Mouse (Mus musculus): ENCODE results near the gene Larp4. TPM values are rescaled to one million over a fixed set of nuclear protein-coding genes. Genes with fewer than 3 reads are reported as not detected.
"Not testable (repeated sequence)": the region's sequence is repeated elsewhere in the genome, so short reads cannot be mapped to it uniquely, and the experiment has no call there.

The Larp4 gene
- polyA plus RNA-seq, 1 experiment from 2014 or later, result 36.0 TPM

GRCm38 (mm10) chr15:99974476-99975220 lies 4.8 kb downstream of the Larp4 start:
- TF ChIP-seq CTCF (IDR thresholded peaks at IDR 0.05; ENCODE audit: low read depth), result no peak
- H3K9me3 ChIP-seq (replicated peaks; ENCODE audit: low read length), result no peaks in the 10 kb centered on the region
- no peak for DNase-seq (ENCODE audit: low spot score)
- no peak overlapping the region for H3K9ac ChIP-seq (ENCODE audit: low read depth, low read length)
- no peak for ATAC-seq (replicated peaks; ENCODE audit: low FRiP score, low read depth)
- 70% methylated on average over 2 of the region's 2 CpGs for WGBS
- H3K36me3 ChIP-seq (ENCODE audit: insufficient read depth, low read length), result no peaks in the 10 kb centered on the region
- H3K4me1 ChIP-seq (replicated peaks; ENCODE audit: insufficient read depth, low read length), result no peaks in the 10 kb centered on the region
- H3K27ac ChIP-seq, result no peak overlapping the region
- no peak overlapping the region for H3K4me3 ChIP-seq (replicated peaks; ENCODE audit: low read depth, low read length)
- H3K27me3 ChIP-seq (ENCODE audit: insufficient read depth, low read length), result no peaks in the 10 kb centered on the region
- H3K4me2 ChIP-seq (ENCODE audit: low read length), result 0 out of 2 replicates have a peak overlapping the region, but pooled peaks have one; percentile 61

DNA sequence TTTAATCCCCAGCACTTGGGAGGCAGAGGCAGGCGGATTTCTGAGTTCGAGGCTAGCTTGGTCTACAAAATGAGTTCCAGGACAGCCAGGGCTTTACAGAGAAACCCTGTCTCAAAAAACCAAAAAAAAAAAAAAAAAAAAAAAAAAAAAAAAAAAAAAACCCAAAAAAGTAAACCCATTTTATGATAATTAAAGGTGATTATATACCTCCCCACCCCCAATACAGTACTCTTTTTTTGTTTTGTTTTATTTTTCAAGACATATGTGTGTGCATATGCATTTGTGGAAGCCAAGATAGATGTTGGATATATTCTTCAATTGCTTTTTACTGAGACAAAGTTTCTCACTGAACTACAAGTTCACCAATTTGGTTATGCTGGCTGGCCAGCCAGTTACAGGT lies 6.3 kb downstream of the Larp4 start:
- not testable (repeated sequence) for DNase-seq (ENCODE audit: low spot score); H3K4me1 ChIP-seq (replicated peaks; ENCODE audit: insufficient read depth, low read length); H3K4me2 ChIP-seq (ENCODE audit: low read length); H3K9ac ChIP-seq (ENCODE audit: low read depth, low read length); ATAC-seq (replicated peaks; ENCODE audit: low FRiP score, low read depth); H3K9me3 ChIP-seq (replicated peaks; ENCODE audit: low read length); H3K36me3 ChIP-seq (ENCODE audit: insufficient read depth, low read length); H3K27me3 ChIP-seq (ENCODE audit: insufficient read depth, low read length); H3K27ac ChIP-seq; H3K4me3 ChIP-seq (replicated peaks; ENCODE audit: low read depth, low read length)
- WGBS, result 79% methylated on average over 2 of the region's 2 CpGs

- Histone ChIP-seq H3K9ac (ENCODE audit: low read depth, low read length) (no peak overlapping the region), H3K4me2 (ENCODE audit: low read length) (no peak overlapping the region), H3K27me3 (ENCODE audit: insufficient read depth, low read length) (no peaks in the 10 kb centered on the region), H3K9me3 (replicated peaks; ENCODE audit: low read length) (no peaks in the 10 kb centered on the region), H3K4me3 (replicated peaks; ENCODE audit: low read depth, low read length) (no peak overlapping the region), H3K36me3 (ENCODE audit: insufficient read depth, low read length) (no peaks in the 10 kb centered on the region), H3K27ac (no peak overlapping the region), H3K4me1 (replicated peaks; ENCODE audit: insufficient read depth, low read length) (no peaks in the 10 kb centered on the region)
- no peak for DNase-seq (ENCODE audit: low spot score)
- TF ChIP-seq CTCF (IDR thresholded peaks at IDR 0.05; ENCODE audit: low read depth), result no peak
- ATAC-seq (replicated peaks; ENCODE audit: low FRiP score, low read depth), result no peak
- 76% methylated on average over 1 of the region's 1 CpGs for WGBS
Measured at GRCm38 (mm10) chr15:99979266-99979665, 9.4 kb downstream of the Larp4 start.

DNA sequence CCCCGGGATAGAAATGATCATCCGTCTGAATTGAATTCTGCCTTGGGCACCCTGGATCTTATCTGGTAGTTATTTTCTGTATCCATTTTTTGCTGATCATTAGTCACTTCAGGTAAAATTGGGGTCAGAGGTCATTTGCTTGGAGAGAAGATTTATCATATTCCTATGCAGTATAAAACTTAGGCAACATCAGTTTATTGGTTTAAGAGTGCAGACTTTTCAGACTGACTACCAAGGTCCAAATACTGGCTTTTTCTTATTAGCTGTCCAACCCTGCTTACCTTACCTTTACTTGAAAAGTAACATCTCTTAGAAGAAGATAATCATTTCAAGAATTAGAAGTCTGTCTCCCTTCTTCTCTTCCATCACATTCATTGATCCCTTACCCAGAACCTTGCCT lies 9.8 kb downstream of the Larp4 start:
- no peak overlapping the region for H3K4me2 ChIP-seq (ENCODE audit: low read length)
- 72% methylated on average over 2 of the region's 2 CpGs for WGBS
- no peaks in the 10 kb centered on the region for H3K9me3 ChIP-seq (replicated peaks; ENCODE audit: low read length)
- no peak overlapping the region for H3K9ac ChIP-seq (ENCODE audit: low read depth, low read length)
- DNase-seq (ENCODE audit: low spot score) (no peak), ATAC-seq (replicated peaks; ENCODE audit: low FRiP score, low read depth) (no peak)
- no peak overlapping the region for H3K27ac ChIP-seq
- no peaks in the 10 kb centered on the region for H3K4me1 ChIP-seq (replicated peaks; ENCODE audit: insufficient read depth, low read length)
- H3K36me3 ChIP-seq (ENCODE audit: insufficient read depth, low read length), result no peaks in the 10 kb centered on the region
- TF ChIP-seq CTCF (IDR thresholded peaks at IDR 0.05; ENCODE audit: low read depth), result no peak
- H3K4me3 ChIP-seq (replicated peaks; ENCODE audit: low read depth, low read length), result no peak overlapping the region
- H3K27me3 ChIP-seq (ENCODE audit: insufficient read depth, low read length), result no peaks in the 10 kb centered on the region

GRCm38 (mm10) chr15:99993100-99993499 lies 23.2 kb downstream of the Larp4 start:
- Histone ChIP-seq H3K4me1 (replicated peaks; ENCODE audit: insufficient read depth, low read length) (no peaks in the 10 kb centered on the region), H3K4me2 (ENCODE audit: low read length) (no peak overlapping the region), H3K36me3 (ENCODE audit: insufficient read depth, low read length) (peaks cover 33% of the 10 kb centered on the region), H3K4me3 (replicated peaks; ENCODE audit: low read depth, low read length) (no peak overlapping the region), H3K27me3 (ENCODE audit: insufficient read depth, low read length) (no peaks in the 10 kb centered on the region), H3K27ac (no peak overlapping the region), H3K9me3 (replicated peaks; ENCODE audit: low read length) (no peaks in the 10 kb centered on the region), H3K9ac (ENCODE audit: low read depth, low read length) (no peak overlapping the region)
- ATAC-seq (replicated peaks; ENCODE audit: low FRiP score, low read depth) (no peak), DNase-seq (ENCODE audit: low spot score) (no peak)
- TF ChIP-seq CTCF (IDR thresholded peaks at IDR 0.05; ENCODE audit: low read depth), result no peak
- 96% methylated on average over 1 of the region's 1 CpGs for WGBS

DNA sequence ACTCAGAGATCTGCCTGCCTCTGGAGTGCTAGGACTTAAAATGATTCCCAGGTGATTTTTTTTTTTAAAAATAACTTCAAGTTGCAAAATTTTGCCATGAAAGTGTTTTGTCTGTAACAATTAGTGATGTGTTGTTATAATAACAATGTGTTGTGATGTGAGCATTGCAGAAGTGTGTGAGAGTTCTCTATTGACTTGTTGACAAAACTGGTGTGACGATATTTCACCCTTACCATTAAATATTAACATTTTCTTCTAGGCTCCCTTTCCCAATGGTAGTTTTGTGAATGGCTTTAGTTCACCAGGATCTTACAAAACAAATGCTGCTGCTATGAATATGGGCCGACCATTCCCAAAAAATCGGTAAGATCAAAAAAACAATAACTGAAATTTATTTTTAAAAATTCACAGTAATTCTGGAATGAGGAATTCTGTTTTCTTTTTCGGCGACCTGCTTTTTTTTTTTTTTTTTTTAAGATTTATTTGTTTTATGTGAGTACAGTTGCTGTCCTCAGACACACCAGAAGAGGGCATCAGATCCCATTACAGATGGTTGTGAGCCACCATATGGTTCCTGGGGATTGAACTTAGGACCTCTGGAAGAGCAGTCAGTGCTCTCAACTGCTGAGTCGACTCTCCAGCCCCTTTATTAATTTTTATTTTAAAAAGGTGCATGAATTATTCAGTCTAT lies 27.4 kb downstream of the Larp4 start:
- H3K4me3 ChIP-seq (replicated peaks; ENCODE audit: low read depth, low read length), result no peak overlapping the region
- no peaks in the 10 kb centered on the region for H3K27me3 ChIP-seq (ENCODE audit: insufficient read depth, low read length)
- WGBS, result 88% methylated on average over 6 of the region's 6 CpGs
- no peak overlapping the region for H3K9ac ChIP-seq (ENCODE audit: low read depth, low read length)
- no peak for TF ChIP-seq CTCF (IDR thresholded peaks at IDR 0.05; ENCODE audit: low read depth)
- no peak for DNase-seq (ENCODE audit: low spot score)
- ATAC-seq (replicated peaks; ENCODE audit: low FRiP score, low read depth), result no peak
- H3K36me3 ChIP-seq (ENCODE audit: insufficient read depth, low read length), result peaks cover 29% of the 10 kb centered on the region
- no peaks in the 10 kb centered on the region for H3K4me1 ChIP-seq (replicated peaks; ENCODE audit: insufficient read depth, low read length)
- no peak overlapping the region for H3K27ac ChIP-seq
- no peak overlapping the region for H3K4me2 ChIP-seq (ENCODE audit: low read length)
- H3K9me3 ChIP-seq (replicated peaks; ENCODE audit: low read length), result no peaks in the 10 kb centered on the region
